In the genomic region with DNA sequence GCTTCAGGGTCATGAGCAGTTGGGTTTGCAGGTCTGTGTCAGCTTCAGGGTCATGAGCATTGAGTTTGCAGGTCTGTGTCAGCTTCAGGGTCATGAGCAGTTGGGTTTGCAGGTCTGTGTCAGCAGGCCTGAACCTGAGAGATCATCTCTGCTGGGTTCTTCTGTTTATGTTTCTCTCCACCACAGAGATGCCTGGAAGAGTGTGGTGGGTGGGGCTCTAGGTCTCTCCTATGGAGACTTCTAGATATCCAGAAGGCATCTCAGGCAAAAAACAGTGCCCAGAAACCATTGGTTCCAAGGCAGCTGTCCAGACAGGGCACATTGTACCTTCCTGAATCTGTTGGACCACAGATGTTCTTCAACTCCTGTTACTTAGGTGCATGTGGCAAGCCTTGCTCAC, we compare ENCODE assay signal across 20 mouse cellular contexts.
DNase-seq lines count a peak whose midpoint lies in the region; ATAC-seq and TF ChIP-seq lines count a peak whose summit lies in the region.
"Had no signal": no experiment of that assay in that cellular context is flagged by ENCODE, and none has a peak within 500 bp of the region (broad histone marks: within the 10 kb centered on the region; RNA-seq: fewer than 3 reads in every experiment).

No protein-coding gene starts in this region.

- peak; percentile 9 for DNase-seq in adrenal gland, adult 8-10 months
- no peak for DNase-seq in adrenal gland, postnatal 4 days (ENCODE audit: low spot score in 2 of 2)
- peak; percentile 54 for DNase-seq in MEL (ENCODE audit: low read depth, low spot score)
- no peak for DNase-seq in liver, embryonic 11.5 days (ENCODE audit: low spot score)
- no peak for DNase-seq in urinary bladder, postnatal 14 days (ENCODE audit: low spot score)
- DNase-seq in gastrocnemius, postnatal 4 days (ENCODE audit: low spot score in 2 of 2): no peak
- DNase-seq: forebrain, postnatal 0 days; heart, postnatal 4 days; lung, postnatal 36 days; right cerebral cortex, postnatal 4 days had no signal

- H3K9me3 ChIP-seq in MEL (replicated peaks; ENCODE audit: insufficient read depth, low read length): no peaks in the 10 kb centered on the region
- no peaks in the 10 kb centered on the region for H3K9me3 ChIP-seq in liver, embryonic 11.5 days (ENCODE audit: control insufficient read depth, low read length)
- H3K9me3 ChIP-seq in liver, embryonic 16.5 days (replicated peaks; ENCODE audit: control insufficient read depth, low read length): no peaks in the 10 kb centered on the region
- H3K9me3 ChIP-seq: embryonic facial prominence, embryonic 12.5 days; G1E; hindbrain, embryonic 13.5 days; neural tube, embryonic 12.5 days had no signal

- no peaks in the 10 kb centered on the region for H3K27me3 ChIP-seq in MEL (ENCODE audit: control insufficient read depth in 1 of 2, insufficient read depth in 2 of 2, low read length in 2 of 2)
- H3K27me3 ChIP-seq in liver, embryonic 11.5 days (replicated peaks; ENCODE audit: control insufficient read depth, insufficient read depth, low read length): no peaks in the 10 kb centered on the region
- H3K27me3 ChIP-seq in liver, embryonic 16.5 days (ENCODE audit: control insufficient read depth, insufficient read depth, low read depth, low read length): no peaks in the 10 kb centered on the region
- H3K27me3 ChIP-seq: embryonic facial prominence, embryonic 12.5 days; hindbrain, embryonic 13.5 days; neural tube, embryonic 12.5 days; Patski had no signal

- TF ChIP-seq RAD21 in MEL (IDR thresholded peaks at IDR 0.05; ENCODE audit: low read depth, low read length): no peak

- peaks cover 28 to 69% of the 10 kb centered on the region in 2 experiments for H3K4me1 ChIP-seq in MEL (ENCODE audit: control insufficient read depth in 1 of 2, insufficient read depth in 2 of 2, low read length in 2 of 2)
- H3K4me1 ChIP-seq in liver, embryonic 11.5 days (replicated peaks; ENCODE audit: control insufficient read depth, insufficient read depth, low read length): peaks cover 49% of the 10 kb centered on the region
- H3K4me1 ChIP-seq in liver, embryonic 16.5 days (ENCODE audit: control insufficient read depth, low read depth, low read length): peaks cover 83% of the 10 kb centered on the region
- H3K4me1 ChIP-seq: embryonic facial prominence, embryonic 12.5 days; neural tube, embryonic 12.5 days had no signal

- H3K4me3 ChIP-seq in MEL (ENCODE audit: control insufficient read depth in 1 of 2, insufficient read depth in 1 of 2, low read depth in 2 of 2, low read length in 2 of 2): no peak overlapping the region; a peak in 1 of 4 replicates
- H3K4me3 ChIP-seq in liver, embryonic 11.5 days (ENCODE audit: low read depth, low read length): no peak overlapping the region
- no peak overlapping the region for H3K4me3 ChIP-seq in liver, embryonic 16.5 days (ENCODE audit: low read depth, low read length)
- H3K4me3 ChIP-seq: embryonic facial prominence, embryonic 12.5 days; hindbrain, embryonic 13.5 days; myocyte; neural tube, embryonic 12.5 days had no signal

- peak overlapping the region; percentile 99 for H3K27ac ChIP-seq in MEL (ENCODE audit: control insufficient read depth, low read depth, low read length)
- H3K27ac ChIP-seq in liver, embryonic 11.5 days (ENCODE audit: low read depth, low read length): peak overlapping the region; percentile 99
- H3K27ac ChIP-seq in liver, embryonic 16.5 days (ENCODE audit: low read length): peak overlapping the region; percentile 93
- H3K27ac ChIP-seq: embryonic facial prominence, embryonic 12.5 days; hindbrain, embryonic 13.5 days; neural tube, embryonic 12.5 days had no signal

- no peak for ATAC-seq in liver, embryonic 11.5 days (replicated peaks; ENCODE audit: low FRiP score)
- ATAC-seq in liver, embryonic 16.5 days (ENCODE audit: low read depth): no peak
- ATAC-seq: forebrain, postnatal 0 days; intestine, postnatal 0 days; midbrain, embryonic 16.5 days; Patski had no signal

- TF ChIP-seq POLR2A in MEL (IDR thresholded peaks at IDR 0.05; ENCODE audit: control insufficient read depth in 1 of 2, insufficient read depth in 1 of 2, low read depth in 1 of 2, low read length in 2 of 2, poor library complexity in 1 of 2): no peak; a peak in 1 of 4 replicates

- no peak overlapping the region for H3K4me2 ChIP-seq in liver, embryonic 11.5 days
- H3K4me2 ChIP-seq in liver, embryonic 16.5 days (ENCODE audit: low read depth, low read length): no peak overlapping the region
- H3K4me2 ChIP-seq: embryonic facial prominence, embryonic 12.5 days; hindbrain, embryonic 13.5 days; midbrain, embryonic 11.5 days; neural tube, embryonic 12.5 days had no signal

- H3K9ac ChIP-seq in MEL (ENCODE audit: control insufficient read depth, low read depth, low read length, poor library complexity, severe bottlenecking): peak overlapping the region; percentile 56
- peak overlapping the region; percentile 74 for H3K9ac ChIP-seq in liver, embryonic 11.5 days (ENCODE audit: low read depth, low read length)
- H3K9ac ChIP-seq in liver, embryonic 16.5 days (ENCODE audit: low read depth, low read length): peak overlapping the region; percentile 45; the same call in 1 of the 2 replicates
- H3K9ac ChIP-seq: embryonic facial prominence, embryonic 12.5 days; forebrain, postnatal 0 days; hindbrain, embryonic 13.5 days; neural tube, embryonic 12.5 days had no signal

- no peak for TF ChIP-seq EP300 in MEL (IDR thresholded peaks at IDR 0.05; ENCODE audit: low read depth in 1 of 2, low read length in 2 of 2)

- no peaks in the 10 kb centered on the region; the same call in 1 of the 2 replicates for H3K79me2 ChIP-seq in MEL (ENCODE audit: control insufficient read depth, insufficient read depth, low read length, poor library complexity)

- peaks cover 0 to 41% of the 10 kb centered on the region in 2 experiments; a peak in 2 of 4 replicates for H3K36me3 ChIP-seq in MEL (ENCODE audit: control insufficient read depth in 1 of 2, insufficient read depth in 2 of 2, low read length in 2 of 2)
- no peaks in the 10 kb centered on the region for H3K36me3 ChIP-seq in liver, embryonic 11.5 days (ENCODE audit: control insufficient read depth, insufficient read depth, low read length)
- no peaks in the 10 kb centered on the region for H3K36me3 ChIP-seq in liver, embryonic 16.5 days (ENCODE audit: control insufficient read depth, insufficient read depth)
- H3K36me3 ChIP-seq: G1E; hindbrain, embryonic 13.5 days had no signal

- TF ChIP-seq CTCF in MEL (IDR thresholded peaks at IDR 0.05 in 2 of 3, conservative IDR thresholded peaks at IDR 0.05 in 1 of 3; ENCODE audit: control insufficient read depth in 1 of 3, insufficient read depth in 1 of 3, low read depth in 2 of 3, low read length in 3 of 3, poor library complexity in 1 of 3, severe bottlenecking in 1 of 3): no peak

TF ChIP-seq in MEL, 35 proteins besides CTCF, POLR2A, EP300 and RAD21:
- TF ChIP-seq TCF12 (IDR thresholded peaks at IDR 0.05; ENCODE audit: low read depth, low read length) (0 out of 2 replicates have a peak, but pooled peaks have one; percentile 17), TAL1 (IDR thresholded peaks at IDR 0.05; ENCODE audit: low read length) (no peak)

Comparison
In these comparisons a context has a peak if more than half of its experiments do, and no peak if none do; other contexts are left out.
1. DNase-seq: peak in adrenal gland, adult 8-10 months (single experiment) and MEL (single experiment); none in adrenal gland, postnatal 4 days (0 of 2), liver, embryonic 11.5 days (single experiment), urinary bladder, postnatal 14 days (single experiment) and gastrocnemius, postnatal 4 days (0 of 2).
2. Peak in every context shown above with its lines, with median percentiles within 50 percentile points of each other: H3K27ac ChIP-seq and H3K9ac ChIP-seq.